Mouse (Mus musculus) liver, adult 2 months (tissue): ENCODE data around the gene Ikzf2.

ENCODE experiments used
- CTCF ChIP-seq: fragments of 200-500 bp; IDR thresholded peaks from 2 replicates; pipeline ENCODE4 v1.5.1; 2011; ENCODE audit warnings: low read depth, low read length, control low read depth
- POLR2A ChIP-seq: fragments of 200-500 bp; IDR thresholded peaks from 2 replicates; pipeline ENCODE4 v1.6.1; 2011; ENCODE audit warnings: low read length, control low read depth; ENCODE audit not compliant: insufficient read depth; ENCODE audit errors: extremely low read depth

GRCm38 (mm10) chr1:69611204-69611725, 75.8 kb downstream of the Ikzf2 start:
- TF ChIP-seq CTCF (no peak), POLR2A (no peak)
